Mouse (Mus musculus) hindbrain, embryonic 12.5 days (tissue): ENCODE measurements around the gene Cd164. TPM values are rescaled to one million over a fixed set of nuclear protein-coding genes. Genes with fewer than 3 reads are reported as not detected.

Experiments
- ATAC-seq: fragments of 200-750 bp; cut with Nextera tagmentation; 2 replicates; pipeline ENCODE4 v1.8.0; 2017; ENCODE audit warnings: moderate TSS enrichment; ENCODE audit not compliant: low FRiP score
- H3K27ac ChIP-seq: fragments of 300-500 bp; sonication (generic); 2 replicates; pipeline ENCODE4 v1.5.1; 2016; ENCODE audit warnings: mild to moderate bottlenecking
- H3K27me3 ChIP-seq: fragments of 300-500 bp; sonication (generic); 2 replicates; pipeline ENCODE4 v1.6.1; 2016; ENCODE audit warnings: mild to moderate bottlenecking
- H3K36me3 ChIP-seq: fragments of 300-500 bp; sonication (generic); 2 replicates; pipeline ENCODE4 v1.6.1; 2016; ENCODE audit warnings: mild to moderate bottlenecking
- H3K4me1 ChIP-seq: fragments of 300-500 bp; sonication (generic); 2 replicates; pipeline ENCODE4 v1.6.1; 2016
- H3K4me2 ChIP-seq: fragments of 300-500 bp; sonication (generic); replicated peaks from 2 replicates; pipeline ENCODE4 v1.6.1; 2016; ENCODE audit warnings: mild to moderate bottlenecking
- H3K4me3 ChIP-seq: fragments of 300-500 bp; sonication (generic); 2 replicates; pipeline ENCODE4 v1.5.1; 2016; ENCODE audit warnings: mild to moderate bottlenecking
- H3K9ac ChIP-seq: fragments of 300-500 bp; sonication (generic); 2 replicates; pipeline ENCODE4 v1.6.1; 2016; ENCODE audit warnings: mild to moderate bottlenecking, moderate library complexity
- H3K9me3 ChIP-seq: fragments of 300-500 bp; sonication (generic); replicated peaks from 2 replicates; pipeline ENCODE4 v1.6.1; 2016; ENCODE audit warnings: mild to moderate bottlenecking
- WGBS: fragments of 180-500 bp; shearing (Covaris S2); methylation state at CpG from one replicate; pipeline ENCODE4 v1.1.7; 2016; 5-methylcytosine and 5-hydroxymethylcytosine counted together
- polyA plus RNA-seq: library from polyadenylated mRNA; unstranded; fragments of >200 nt; fragmentation: Nextera tagmentation; extraction: Ambion mirVana; gene quantifications from 2 replicates; pipeline ENCODE4 v1.2.1, GENCODE M21; 2016

Cd164 gene
- polyA plus RNA-seq, 1 experiment from 2014 or later, result 106 TPM

DNA sequence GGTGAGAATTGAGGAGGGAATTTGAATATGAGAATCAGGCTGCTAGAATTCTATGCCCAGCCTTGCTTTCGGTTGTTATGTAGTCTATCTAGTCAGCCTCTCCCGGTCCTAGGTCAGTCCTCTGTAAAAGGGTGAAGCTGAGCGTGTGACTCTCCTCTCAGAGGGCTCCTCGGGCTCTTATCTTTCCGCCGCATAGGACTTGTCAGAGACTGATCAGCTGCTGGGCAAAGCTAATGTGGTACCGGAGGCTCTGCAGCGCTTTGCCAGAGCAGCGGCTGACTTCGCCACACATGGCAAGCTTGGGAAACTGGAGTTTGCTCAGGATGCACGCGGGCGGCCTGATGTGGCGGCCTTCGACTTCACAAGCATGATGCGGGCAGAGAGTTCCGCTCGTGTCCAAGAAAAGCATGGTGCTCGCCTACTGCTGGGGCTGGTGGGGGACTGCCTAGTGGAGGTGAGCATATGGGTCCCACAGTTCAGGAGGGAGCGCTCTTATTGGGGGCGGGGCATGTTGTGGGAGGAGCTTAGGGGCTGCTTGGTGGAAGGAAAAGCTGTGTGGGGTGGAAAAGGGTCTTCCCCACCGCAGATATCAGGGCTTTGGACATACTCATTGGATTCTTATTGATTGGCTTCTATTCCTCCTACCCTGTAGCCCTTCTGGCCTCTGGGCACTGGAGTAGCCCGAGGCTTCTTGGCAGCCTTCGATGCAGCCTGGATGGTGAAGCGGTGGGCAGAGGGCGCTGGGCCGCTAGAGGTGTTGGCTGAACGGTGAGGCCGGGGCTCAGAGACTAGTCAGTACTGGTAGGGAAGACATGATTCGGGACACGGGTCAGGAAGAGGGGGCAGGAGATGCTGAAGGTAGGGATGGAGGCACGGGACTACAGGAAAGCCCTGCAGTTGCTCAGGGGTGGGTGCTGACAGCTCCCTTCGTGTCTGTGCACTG is 38.0 kb upstream of the Cd164 start:
- Histone ChIP-seq H3K4me2 (no peak overlapping the region), H3K27me3 (no peaks in the 10 kb centered on the region), H3K27ac (no peak overlapping the region), H3K4me1 (peaks cover 18% of the 10 kb centered on the region), H3K36me3 (peaks cover 58% of the 10 kb centered on the region), H3K9ac (no peak overlapping the region), H3K9me3 (no peaks in the 10 kb centered on the region), H3K4me3 (no peak overlapping the region)
- WGBS, result 70% methylated on average over 33 of the region's 33 CpGs
- no peak for ATAC-seq

GRCm38 (mm10) chr10:41482446-41482845 is 36.8 kb upstream of the Cd164 start:
- H3K27ac ChIP-seq, result no peak overlapping the region
- 84% methylated on average over 7 of the region's 7 CpGs for WGBS
- no peak overlapping the region for H3K4me2 ChIP-seq
- no peaks in the 10 kb centered on the region for H3K9me3 ChIP-seq
- peaks cover 70% of the 10 kb centered on the region for H3K36me3 ChIP-seq
- no peak overlapping the region for H3K9ac ChIP-seq
- peaks cover 12% of the 10 kb centered on the region for H3K4me1 ChIP-seq
- ATAC-seq, result no peak
- no peak overlapping the region for H3K4me3 ChIP-seq
- no peaks in the 10 kb centered on the region for H3K27me3 ChIP-seq

GRCm38 (mm10) chr10:41485778-41486177 is 33.4 kb upstream of the Cd164 start:
- Histone ChIP-seq H3K4me2 (no peak overlapping the region), H3K27me3 (0 out of 2 replicates have a peak, but pooled peaks cover 3% of the 10 kb centered on the region), H3K9ac (no peak overlapping the region), H3K36me3 (peaks cover 68% of the 10 kb centered on the region), H3K9me3 (no peaks in the 10 kb centered on the region), H3K4me3 (no peak overlapping the region), H3K27ac (no peak overlapping the region), H3K4me1 (peaks cover 23% of the 10 kb centered on the region)
- ATAC-seq, result no peak
- 94% methylated on average over 16 of the region's 16 CpGs for WGBS

DNA sequence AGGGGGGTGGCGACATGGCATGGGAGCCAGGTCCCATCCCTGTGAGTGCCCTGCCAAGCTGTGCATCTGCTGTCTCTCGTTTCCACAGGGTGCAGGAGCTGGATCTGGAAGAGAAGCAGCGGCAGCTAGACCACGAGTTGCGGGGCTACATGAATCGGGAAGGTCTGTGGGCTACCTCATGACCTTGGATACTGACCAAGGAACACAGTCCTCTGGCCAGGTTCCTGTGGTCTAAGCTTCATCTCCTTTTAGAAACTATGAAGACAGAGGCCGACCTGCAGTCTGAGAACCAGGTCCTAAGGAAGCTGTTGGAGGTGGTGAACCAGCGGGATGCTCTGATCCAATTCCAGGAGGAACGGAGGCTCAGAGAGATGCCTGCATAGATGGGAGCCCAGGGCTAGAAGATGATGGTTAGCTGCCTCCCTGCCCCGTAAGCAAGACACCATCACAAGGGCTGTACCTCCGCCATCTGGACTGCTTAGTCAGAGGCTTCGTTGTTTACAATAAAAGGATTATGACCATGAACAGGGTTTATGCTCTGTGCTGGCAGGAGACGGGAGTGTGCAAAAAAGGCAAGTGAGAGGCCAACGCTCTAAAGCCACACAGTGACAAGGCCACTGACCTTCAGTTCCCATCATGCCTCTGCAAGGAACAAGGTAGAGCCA is 32.6 kb upstream of the Cd164 start:
- Histone ChIP-seq H3K9me3 (no peaks in the 10 kb centered on the region), H3K4me3 (no peak overlapping the region), H3K27me3 (0 out of 2 replicates have a peak, but pooled peaks cover 3% of the 10 kb centered on the region), H3K9ac (no peak overlapping the region), H3K36me3 (peaks cover 61% of the 10 kb centered on the region), H3K4me1 (peaks cover 23% of the 10 kb centered on the region), H3K4me2 (no peak overlapping the region), H3K27ac (no peak overlapping the region)
- no peak for ATAC-seq
- 91% methylated on average over 14 of the region's 14 CpGs for WGBS

DNA sequence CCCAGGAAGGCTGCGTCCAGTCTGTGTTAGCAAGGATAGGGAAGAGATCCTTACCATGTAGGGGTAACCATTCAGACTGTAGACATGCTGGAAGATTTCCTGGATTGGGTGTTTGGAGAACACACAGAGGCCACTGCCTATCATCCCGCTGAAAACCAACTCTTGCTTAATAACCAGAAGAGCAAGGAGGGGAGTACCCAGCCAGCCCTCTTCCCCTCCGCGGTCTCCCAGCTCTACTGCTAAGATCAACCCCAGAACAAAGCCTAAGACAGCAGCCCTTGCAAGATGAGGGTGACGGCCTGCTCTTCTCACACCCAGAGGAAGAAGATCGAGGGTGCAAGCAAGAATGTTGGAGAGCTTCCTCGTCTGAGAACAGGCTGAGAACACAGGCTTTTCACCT is 30.3 kb upstream of the Cd164 start:
- Histone ChIP-seq H3K36me3 (peaks cover 39% of the 10 kb centered on the region), H3K4me3 (peak overlapping the region; percentile 58), H3K4me1 (peaks cover 23% of the 10 kb centered on the region), H3K4me2 (peak overlapping the region; percentile 99), H3K9me3 (no peaks in the 10 kb centered on the region), H3K9ac (peak overlapping the region; percentile 65), H3K27ac (no peak overlapping the region), H3K27me3 (0 out of 2 replicates have a peak, but pooled peaks cover 3% of the 10 kb centered on the region)
- 44% methylated on average over 7 of the region's 7 CpGs for whole genome bisulfite sequencing
- ATAC-seq, result no peak

GRCm38 (mm10) chr10:41489294-41489693 is 29.9 kb upstream of the Cd164 start:
- peak overlapping the region; percentile 58 for H3K4me3 ChIP-seq
- H3K4me1 ChIP-seq, result peaks cover 23% of the 10 kb centered on the region
- H3K4me2 ChIP-seq, result peak overlapping the region; percentile 99
- no peaks in the 10 kb centered on the region for H3K9me3 ChIP-seq
- H3K36me3 ChIP-seq, result peaks cover 35% of the 10 kb centered on the region
- H3K9ac ChIP-seq, result peak overlapping the region; percentile 65
- H3K27ac ChIP-seq, result no peak overlapping the region
- H3K27me3 ChIP-seq, result 0 out of 2 replicates have a peak, but pooled peaks cover 3% of the 10 kb centered on the region
- WGBS, result 32% methylated on average over 8 of the region's 8 CpGs
- ATAC-seq, result no peak

DNA sequence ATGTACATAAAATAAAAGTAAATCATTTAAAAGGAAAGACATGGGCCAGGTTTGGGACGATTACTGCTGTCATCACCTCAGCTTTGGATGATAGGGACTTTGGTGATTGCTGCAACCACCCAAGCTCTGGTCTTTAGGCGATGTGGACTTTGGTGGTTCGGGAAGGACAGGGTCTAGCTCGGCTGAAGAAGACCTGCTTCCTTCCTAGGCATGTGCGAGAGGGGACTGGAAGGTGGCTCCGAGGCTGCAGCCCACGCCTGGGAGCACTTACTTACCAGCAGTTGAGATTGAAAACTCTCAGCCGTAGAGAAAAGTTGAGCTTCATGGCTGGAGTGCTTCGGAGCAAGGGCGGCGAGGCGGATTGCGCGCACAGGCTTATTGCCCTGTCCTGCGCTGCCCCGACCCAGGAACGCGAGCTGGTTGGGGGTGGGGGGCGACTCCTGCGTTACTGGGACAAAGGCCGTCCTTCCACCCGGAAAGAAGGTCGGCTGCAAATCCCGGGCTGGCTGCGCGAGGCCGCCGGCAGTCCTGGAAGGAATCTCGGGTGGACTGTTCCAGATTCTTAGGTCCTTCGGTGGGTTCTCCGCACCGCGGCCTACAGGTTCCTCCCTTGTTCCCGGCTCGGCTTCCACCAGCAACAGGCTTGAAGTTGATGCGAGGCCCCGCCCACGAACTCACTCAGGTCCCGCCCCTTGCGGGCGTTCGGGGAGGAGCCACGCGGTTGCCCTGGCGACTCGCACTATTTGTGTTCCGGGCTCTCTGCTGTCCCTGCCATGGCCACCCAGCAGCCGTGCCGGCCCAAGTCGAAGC is 29.3 kb upstream of the Cd164 start, which contains the start of the genes Smpd2 and Ppil6:
Gene Smpd2 (minus strand): TSS at position 662 of the 810 bp plus-strand sequence.
Gene Ppil6 (plus strand): TSS at position 732 of the 810 bp plus-strand sequence.
- ATAC-seq, result peak; percentile 94
- Histone ChIP-seq H3K27ac (peak within 1 kb of the TSS; percentile 52), H3K27me3 (0 out of 2 replicates have a peak, but pooled peaks cover 3% of the 10 kb centered on the region), H3K9me3 (no peaks in the 10 kb centered on the region), H3K4me3 (peak within 1 kb of the TSS; percentile 58), H3K36me3 (peaks cover 29% of the 10 kb centered on the region), H3K9ac (peak within 1 kb of the TSS; percentile 65), H3K4me2 (peak within 1 kb of the TSS; percentile 99), H3K4me1 (peaks cover 23% of the 10 kb centered on the region)
- WGBS, result under 1% methylated on average over 50 of the region's 50 CpGs

GRCm38 (mm10) chr10:41490518-41490873 is 28.7 kb upstream of the Cd164 start:
- peak; percentile 71 for ATAC-seq
- under 1% methylated on average over 29 of the region's 29 CpGs for WGBS
- no peaks in the 10 kb centered on the region for H3K9me3 ChIP-seq

DNA sequence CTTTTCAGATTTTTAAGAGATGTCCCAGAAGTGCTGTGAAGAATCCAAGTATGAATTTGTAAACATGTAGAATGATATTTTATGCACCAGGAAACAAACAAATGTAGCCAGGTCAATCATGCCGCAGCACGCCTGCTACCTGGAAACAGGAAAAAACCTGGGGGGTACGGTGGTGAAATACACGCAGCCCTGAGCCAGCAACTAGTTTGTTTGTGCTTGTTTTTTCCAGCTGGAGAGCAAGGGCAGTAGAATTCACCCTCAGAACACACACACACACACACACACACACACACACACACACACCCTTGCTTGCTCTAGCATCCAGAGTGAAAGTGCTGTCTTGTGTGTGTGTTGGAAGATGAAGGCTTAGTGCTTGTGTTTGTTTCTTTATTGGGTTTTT is 28.1 kb upstream of the Cd164 start:
- H3K27me3 ChIP-seq, result 0 out of 2 replicates have a peak, but pooled peaks cover 3% of the 10 kb centered on the region
- WGBS, result 62% methylated on average over 4 of the region's 4 CpGs
- H3K9ac ChIP-seq, result no peak overlapping the region
- peak overlapping the region; percentile 99; the same call in 1 of the 2 replicates for H3K4me2 ChIP-seq
- no peak for ATAC-seq
- H3K9me3 ChIP-seq, result no peaks in the 10 kb centered on the region
- peaks cover 17% of the 10 kb centered on the region for H3K36me3 ChIP-seq
- H3K27ac ChIP-seq, result no peak overlapping the region
- peaks cover 23% of the 10 kb centered on the region for H3K4me1 ChIP-seq
- H3K4me3 ChIP-seq, result no peak overlapping the region

More at GRCm38 (mm10) chr10:41490518-41490873, 28.7 kb upstream of the Cd164 start:
- H3K4me2 ChIP-seq, result peak overlapping the region; percentile 99
- peak overlapping the region; percentile 65 for H3K9ac ChIP-seq
- H3K27me3 ChIP-seq, result 0 out of 2 replicates have a peak, but pooled peaks cover 3% of the 10 kb centered on the region
- peaks cover 23% of the 10 kb centered on the region for H3K4me1 ChIP-seq
- H3K4me3 ChIP-seq, result peak overlapping the region; percentile 58
- peaks cover 23% of the 10 kb centered on the region for H3K36me3 ChIP-seq
- no peak overlapping the region for H3K27ac ChIP-seq

DNA sequence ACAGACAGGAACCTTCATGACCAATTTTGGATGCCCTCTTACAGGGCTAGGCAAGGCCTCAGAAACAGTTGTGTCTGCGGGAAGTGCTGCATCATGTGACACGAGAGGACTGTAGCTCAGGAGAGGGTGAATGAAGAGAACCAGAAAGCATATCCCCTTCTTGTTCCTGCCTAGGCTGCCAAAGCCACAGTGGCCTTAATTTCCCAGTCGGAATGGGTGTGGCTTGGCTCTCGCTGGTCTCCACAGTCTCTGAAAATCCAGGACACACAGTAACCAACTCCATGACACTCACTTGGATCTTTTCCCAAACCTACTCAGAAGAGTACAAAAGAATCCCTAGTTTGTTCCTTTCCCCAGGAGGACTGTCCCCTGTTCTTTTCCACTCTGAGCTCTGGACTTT is 18.3 kb upstream of the Cd164 start:
- Histone ChIP-seq H3K36me3 (no peaks in the 10 kb centered on the region), H3K4me1 (0 out of 2 replicates have a peak, but pooled peaks cover 2% of the 10 kb centered on the region), H3K27ac (no peak overlapping the region), H3K9ac (no peak overlapping the region), H3K4me2 (no peak overlapping the region), H3K4me3 (no peak overlapping the region), H3K27me3 (no peaks in the 10 kb centered on the region), H3K9me3 (no peaks in the 10 kb centered on the region)
- 70% methylated on average over 4 of the region's 4 CpGs for WGBS
- ATAC-seq, result no peak

GRCm38 (mm10) chr10:41504996-41505395 is 14.2 kb upstream of the Cd164 start:
- Histone ChIP-seq H3K4me2 (no peak overlapping the region), H3K36me3 (no peaks in the 10 kb centered on the region), H3K9ac (no peak overlapping the region), H3K27ac (no peak overlapping the region), H3K4me3 (no peak overlapping the region), H3K27me3 (no peaks in the 10 kb centered on the region), H3K4me1 (0 out of 2 replicates have a peak, but pooled peaks cover 2% of the 10 kb centered on the region), H3K9me3 (no peaks in the 10 kb centered on the region)
- no peak; the same call in 1 of the 2 replicates for ATAC-seq
- WGBS, result 86% methylated on average over 1 of the region's 1 CpGs
